Mouse (Mus musculus): ENCODE measurements around the gene Dscam.

The Dscam gene

GRCm38 (mm10) chr16:96855060-96855459 is 315.5 kb downstream of the Dscam start:
- no peak for DNase-seq

GRCm38 (mm10) chr16:96852383-96852782 is 318.2 kb downstream of the Dscam start:
- DNase-seq = peak; percentile 43

GRCm38 (mm10) chr16:96848916-96849315 is 321.6 kb downstream of the Dscam start:
- DNase-seq = no peak

- no peak for DNase-seq
Measured at GRCm38 (mm10) chr16:96846585-96846984, 324.0 kb downstream of the Dscam start.

- no peak for DNase-seq
Measured at GRCm38 (mm10) chr16:96846113-96846512, 324.4 kb downstream of the Dscam start.

GRCm38 (mm10) chr16:96845475-96846098 is 325.0 kb downstream of the Dscam start:
- DNase-seq = peak; percentile 5

- DNase-seq = no peak
Measured at GRCm38 (mm10) chr16:96843691-96844400, 326.7 kb downstream of the Dscam start.

GRCm38 (mm10) chr16:96842829-96843360 is 327.7 kb downstream of the Dscam start:
- DNase-seq = no peak

- peak; percentile 82 for DNase-seq
Measured at GRCm38 (mm10) chr16:96819649-96820048, 350.9 kb downstream of the Dscam start.

- peak; percentile 9 for DNase-seq
Measured at GRCm38 (mm10) chr16:96806298-96806697, 364.3 kb downstream of the Dscam start.

GRCm38 (mm10) chr16:96802636-96803035 is 367.9 kb downstream of the Dscam start:
- DNase-seq = no peak

GRCm38 (mm10) chr16:96801650-96802237 is 368.8 kb downstream of the Dscam start:
- no peak for DNase-seq

GRCm38 (mm10) chr16:96795431-96795830 is 375.1 kb downstream of the Dscam start:
- peak; percentile 61 for DNase-seq

GRCm38 (mm10) chr16:96791307-96791706 is 379.2 kb downstream of the Dscam start:
- no peak for DNase-seq

GRCm38 (mm10) chr16:96788286-96788685 is 382.3 kb downstream of the Dscam start:
- no peak for DNase-seq

- DNase-seq = no peak
Measured at GRCm38 (mm10) chr16:96779021-96779420, 391.5 kb downstream of the Dscam start.

GRCm38 (mm10) chr16:96774245-96774644 is 396.3 kb downstream of the Dscam start:
- DNase-seq = no peak

- no peak for DNase-seq
Measured at GRCm38 (mm10) chr16:96767985-96768384, 402.6 kb downstream of the Dscam start.

- DNase-seq = no peak
Measured at GRCm38 (mm10) chr16:96767508-96767907, 403.0 kb downstream of the Dscam start.

GRCm38 (mm10) chr16:96761225-96761624 is 409.3 kb downstream of the Dscam start:
- no peak for DNase-seq

GRCm38 (mm10) chr16:96759081-96759603 is 411.4 kb downstream of the Dscam start:
- no peak for DNase-seq

GRCm38 (mm10) chr16:96758381-96758780 is 412.2 kb downstream of the Dscam start:
- DNase-seq = no peak

GRCm38 (mm10) chr16:96757588-96758313 is 412.8 kb downstream of the Dscam start:
- peak; percentile 8 for DNase-seq
